9 mouse cellular contexts compared by ENCODE assay signal in the genomic region with DNA sequence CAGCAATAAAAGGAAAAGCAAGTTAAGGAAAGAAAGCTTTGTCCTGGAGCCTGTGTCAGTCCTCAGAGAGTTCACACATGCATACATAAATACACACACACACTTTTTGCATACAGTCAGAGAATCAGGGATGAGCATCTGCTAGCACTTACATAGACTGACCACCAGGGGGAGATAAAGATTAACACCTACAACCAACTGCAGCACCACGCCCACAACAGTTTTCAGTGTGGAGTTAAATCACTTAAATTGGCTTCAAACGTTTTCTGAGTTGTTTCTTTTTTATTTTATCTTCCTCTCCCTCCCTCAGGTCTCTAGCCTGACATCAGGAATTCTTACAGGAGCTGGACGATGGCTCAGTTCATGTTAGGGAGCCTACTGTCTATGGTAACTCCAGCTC. TPM values are rescaled to one million over a fixed set of nuclear protein-coding genes. Genes with fewer than 3 reads are reported as not detected.
DNase-seq lines count a peak whose midpoint lies in the region; ATAC-seq lines count a peak whose summit lies in the region.
"Had no signal": no experiment of that assay in that cellular context is flagged by ENCODE, and none has a peak within 500 bp of the region (broad histone marks: within the 10 kb centered on the region; RNA-seq: fewer than 3 reads in every experiment).

No protein-coding gene starts in this region.

- peaks cover 2% of the 10 kb centered on the region; the same call in 1 of the 2 replicates for H3K27me3 ChIP-seq in hindbrain, embryonic 11.5 days (ENCODE audit: control insufficient read depth, insufficient read depth, low read length)
- H3K27me3 ChIP-seq in hindbrain, embryonic 16.5 days (replicated peaks; ENCODE audit: control insufficient read depth, insufficient read depth, low read length), result no peaks in the 10 kb centered on the region

- intact Hi-C loops in gastrocnemius, postnatal 36 days (cut with DNase I), result loop anchor here (10.0 kb wide), 1 partner anchor 48 kb away; no protein-coding TSS in a partner anchor

- H3K36me3 ChIP-seq in hindbrain, embryonic 11.5 days (ENCODE audit: control insufficient read depth, insufficient read depth, low read length), result no peaks in the 10 kb centered on the region
- H3K36me3 ChIP-seq in hindbrain, embryonic 16.5 days (ENCODE audit: control insufficient read depth, insufficient read depth, low read length), result no peaks in the 10 kb centered on the region

- no peak overlapping the region for H3K9ac ChIP-seq in hindbrain, embryonic 11.5 days (ENCODE audit: low read depth, low read length)
- H3K9ac ChIP-seq in hindbrain, embryonic 16.5 days (ENCODE audit: low read depth, low read length), result no peak overlapping the region

- no peak overlapping the region for H3K4me3 ChIP-seq in hindbrain, embryonic 11.5 days (ENCODE audit: low read depth, low read length)
- no peak overlapping the region for H3K4me3 ChIP-seq in hindbrain, embryonic 16.5 days (ENCODE audit: low read length)

- H3K4me2 ChIP-seq in hindbrain, embryonic 11.5 days (replicated peaks; ENCODE audit: low read depth, low read length), result no peak overlapping the region
- no peak overlapping the region for H3K4me2 ChIP-seq in hindbrain, embryonic 16.5 days (ENCODE audit: low read length)

- H3K4me1 ChIP-seq in hindbrain, embryonic 11.5 days (replicated peaks; ENCODE audit: control insufficient read depth, insufficient read depth, low read length), result no peaks in the 10 kb centered on the region
- H3K4me1 ChIP-seq in hindbrain, embryonic 16.5 days (ENCODE audit: control insufficient read depth, insufficient read depth, low read depth, low read length), result no peaks in the 10 kb centered on the region

- peak; percentile 71 for DNase-seq in hindbrain, embryonic 11.5 days (ENCODE audit: low spot score)
- DNase-seq in thymus, postnatal 0 days (ENCODE audit: low spot score), result peak; percentile 72
- DNase-seq in thymus, postnatal 25 days, result no peak
- peak; percentile 78 for DNase-seq in embryo, embryonic 11 days
- peak; percentile 68 for DNase-seq in lung, postnatal 10 days
- DNase-seq in yolk sac, embryonic 10.5 days (ENCODE audit: low spot score), result peak; percentile 16
- DNase-seq in gastrocnemius, postnatal 36 days, result no peak

- WGBS in hindbrain, embryonic 11.5 days, result 11% methylated on average over 3 of the region's 3 CpGs
- WGBS in hindbrain, embryonic 16.5 days, result 14% methylated on average over 3 of the region's 3 CpGs

- no peaks in the 10 kb centered on the region for H3K9me3 ChIP-seq in hindbrain, embryonic 11.5 days (ENCODE audit: control insufficient read depth, low read length)
- H3K9me3 ChIP-seq in hindbrain, embryonic 16.5 days (ENCODE audit: control insufficient read depth, low read length), result no peaks in the 10 kb centered on the region

- no peak for ATAC-seq in hindbrain, embryonic 11.5 days (ENCODE audit: low FRiP score)
- ATAC-seq in hindbrain, embryonic 16.5 days, result no peak

- H3K27ac ChIP-seq in hindbrain, embryonic 11.5 days (ENCODE audit: low read depth, low read length), result no peak overlapping the region
- no peak overlapping the region for H3K27ac ChIP-seq in hindbrain, embryonic 16.5 days (ENCODE audit: low read depth, low read length)

RNA-seq across cellular contexts. Expression of a gene that starts 8.7 kb away (rescaled TPM):
- polyA plus RNA-seq in hindbrain, embryonic 11.5 days (2014; fragmentation: Nextera tagmentation; extraction: Ambion mirVana), result not detected in 2 replicates
- polyA plus RNA-seq in hindbrain, embryonic 16.5 days (2015; fragmentation: Nextera tagmentation; extraction: Ambion mirVana), result not detected in 2 replicates
- not detected in 2 replicates for polyA plus RNA-seq in thymus, postnatal 0 days (2015; fragmentation: Nextera tagmentation; extraction: Ambion mirVana)
- not detected for total RNA-seq in gastrocnemius, postnatal 36 days (2021)
- total RNA-seq: layer of hippocampus, adult 18-20 months had no signal

RNA-seq across cellular contexts. Expression of a gene that starts 18.7 kb away (rescaled TPM):
- 0.85 and 1.8 TPM in 2 replicates for polyA plus RNA-seq in hindbrain, embryonic 11.5 days (2014; fragmentation: Nextera tagmentation; extraction: Ambion mirVana)
- polyA plus RNA-seq in hindbrain, embryonic 16.5 days (2015; fragmentation: Nextera tagmentation; extraction: Ambion mirVana), result 0.41 and 1.3 TPM in 2 replicates
- polyA plus RNA-seq in thymus, postnatal 0 days (2015; fragmentation: Nextera tagmentation; extraction: Ambion mirVana), result 0.78 and 1.1 TPM in 2 replicates
- 1 to 10 TPM; 3.0 to 4.2 TPM for total RNA-seq in gastrocnemius, postnatal 36 days (2021)

RNA-seq across cellular contexts. Expression of a gene that starts 19.4 kb away (rescaled TPM):
- polyA plus RNA-seq in hindbrain, embryonic 11.5 days (2014; fragmentation: Nextera tagmentation; extraction: Ambion mirVana), result not detected in 2 replicates
- polyA plus RNA-seq in hindbrain, embryonic 16.5 days (2015; fragmentation: Nextera tagmentation; extraction: Ambion mirVana), result not detected in 2 replicates
- 0.26 and 0.42 TPM in 2 replicates for polyA plus RNA-seq in thymus, postnatal 0 days (2015; fragmentation: Nextera tagmentation; extraction: Ambion mirVana)
- total RNA-seq in gastrocnemius, postnatal 36 days (2021), result 10 to 100 TPM in 1 of 2 experiments, 1 to 10 TPM in 1; 1.8 to 22.5 TPM
- total RNA-seq: layer of hippocampus, adult 18-20 months had no signal

RNA-seq across cellular contexts. Expression of a gene that starts 19.6 kb away (rescaled TPM):
- 10.9 and 12.2 TPM in 2 replicates for polyA plus RNA-seq in hindbrain, embryonic 11.5 days (2014; fragmentation: Nextera tagmentation; extraction: Ambion mirVana)
- polyA plus RNA-seq in hindbrain, embryonic 16.5 days (2015; fragmentation: Nextera tagmentation; extraction: Ambion mirVana), result 117 and 124 TPM in 2 replicates
- 37.6 and 38.5 TPM in 2 replicates for polyA plus RNA-seq in thymus, postnatal 0 days (2015; fragmentation: Nextera tagmentation; extraction: Ambion mirVana)
- 10 to 100 TPM; 20.9 to 24.0 TPM for total RNA-seq in gastrocnemius, postnatal 36 days (2021)

RNA-seq across cellular contexts. Expression of a gene that starts 39.8 kb away (rescaled TPM):
- polyA plus RNA-seq in hindbrain, embryonic 11.5 days (2014; fragmentation: Nextera tagmentation; extraction: Ambion mirVana), result not detected in 2 replicates
- not detected in 2 replicates for polyA plus RNA-seq in hindbrain, embryonic 16.5 days (2015; fragmentation: Nextera tagmentation; extraction: Ambion mirVana)
- polyA plus RNA-seq in thymus, postnatal 0 days (2015; fragmentation: Nextera tagmentation; extraction: Ambion mirVana), result 0.65 and 1.1 TPM in 2 replicates
- 1 to 10 TPM in 1 of 2 experiments, not detected in 1; 1.7 TPM for total RNA-seq in gastrocnemius, postnatal 36 days (2021)
- total RNA-seq: layer of hippocampus, adult 18-20 months had no signal

Comparison
In these comparisons a context has a peak if more than half of its experiments do, and no peak if none do; other contexts are left out.
1. DNase-seq: peak in hindbrain, embryonic 11.5 days (single experiment), thymus, postnatal 0 days (single experiment), embryo, embryonic 11 days (single experiment), lung, postnatal 10 days (single experiment) and yolk sac, embryonic 10.5 days (single experiment); none in thymus, postnatal 25 days (single experiment) and gastrocnemius, postnatal 36 days (0 of 2).